Mouse (Mus musculus) urinary bladder, adult 2 months (tissue): ENCODE data around the gene Hmx2. TPM values are rescaled to one million over a fixed set of nuclear protein-coding genes. Genes with fewer than 3 reads are reported as not detected.

Source experiments
- DNase-seq: peaks from one replicate; pipeline ENCODE4 v3.0.0; 2022; ENCODE audit warnings: low spot score
- polyA plus RNA-seq: library from polyadenylated mRNA; depleted of rRNA; stranded (reverse); fragments of >200 nt; gene quantifications from 2 replicates; pipeline ENCODE4 v1.2.3, GENCODE M21; 2012; rRNA removed

Gene Hmx2
- polyA plus RNA-seq, 1 experiment, result not detected

GRCm38 (mm10) chr7:131556541-131557271, 8.1 kb downstream of the Hmx2 start:
- no peak for DNase-seq

- no peak for DNase-seq
Observed at GRCm38 (mm10) chr7:131557751-131558150, 9.2 kb downstream of the Hmx2 start.

GRCm38 (mm10) chr7:131559986-131560696, 11.6 kb downstream of the Hmx2 start, which contains the start of gene Bub3:
Gene Bub3 (plus strand): TSS chr7:131560222.
- DNase-seq, result peak; percentile 80

- no peak for DNase-seq
Observed at GRCm38 (mm10) chr7:131560697-131561042, 12.1 kb downstream of the Hmx2 start.

GRCm38 (mm10) chr7:131575246-131575645, 26.7 kb downstream of the Hmx2 start:
- no peak for DNase-seq

- no peak for DNase-seq
Observed at GRCm38 (mm10) chr7:131582178-131582577, 33.6 kb downstream of the Hmx2 start.

GRCm38 (mm10) chr7:131585551-131585950, 37.0 kb downstream of the Hmx2 start:
- DNase-seq, result no peak

- no peak for DNase-seq
Observed at GRCm38 (mm10) chr7:131597779-131598482, 49.4 kb downstream of the Hmx2 start.

- no peak for DNase-seq
Observed at GRCm38 (mm10) chr7:131598483-131598824, 49.9 kb downstream of the Hmx2 start.

- no peak for DNase-seq
Observed at GRCm38 (mm10) chr7:131602106-131602505, 53.5 kb downstream of the Hmx2 start.

GRCm38 (mm10) chr7:131603186-131603585, 54.6 kb downstream of the Hmx2 start:
- no peak for DNase-seq

- DNase-seq, result no peak
Observed at GRCm38 (mm10) chr7:131604946-131605345, 56.4 kb downstream of the Hmx2 start.

- no peak for DNase-seq
Observed at GRCm38 (mm10) chr7:131605481-131605880, 56.9 kb downstream of the Hmx2 start.

Other genes starting within 250 kb of the Hmx2 start
- gene Cuzd1, start 226.5 kb upstream of the Hmx2 start, polyA plus RNA-seq, result 0.03 TPM in 1 of 2 replicates, not detected in the other
- gene Fam24b, start 219.3 kb upstream of the Hmx2 start, polyA plus RNA-seq, result not detected in 2 replicates
- gene Fam24a, start 214.9 kb upstream of the Hmx2 start, polyA plus RNA-seq, result not detected in 2 replicates
- gene 2310057M21Rik, start 186.0 kb upstream of the Hmx2 start, polyA plus RNA-seq, result 7.9 and 8.3 TPM in 2 replicates
- gene Pstk, start 177.6 kb upstream of the Hmx2 start, polyA plus RNA-seq, result 47.4 and 49.2 TPM in 2 replicates
- gene Ikzf5, start 138.3 kb upstream of the Hmx2 start, polyA plus RNA-seq, result 14.4 and 15.2 TPM in 2 replicates
- 43.6 and 55.7 TPM in 2 replicates for gene Acadsb, start 138.2 kb upstream of the Hmx2 start, polyA plus RNA-seq
- gene Hmx3, start 5.9 kb upstream of the Hmx2 start, polyA plus RNA-seq, result not detected in 2 replicates
- 63.7 and 77.0 TPM in 2 replicates for gene Bub3, start 11.4 kb downstream of the Hmx2 start, polyA plus RNA-seq